ENCODE assay signal across 10 mouse cellular contexts in the genomic region with DNA sequence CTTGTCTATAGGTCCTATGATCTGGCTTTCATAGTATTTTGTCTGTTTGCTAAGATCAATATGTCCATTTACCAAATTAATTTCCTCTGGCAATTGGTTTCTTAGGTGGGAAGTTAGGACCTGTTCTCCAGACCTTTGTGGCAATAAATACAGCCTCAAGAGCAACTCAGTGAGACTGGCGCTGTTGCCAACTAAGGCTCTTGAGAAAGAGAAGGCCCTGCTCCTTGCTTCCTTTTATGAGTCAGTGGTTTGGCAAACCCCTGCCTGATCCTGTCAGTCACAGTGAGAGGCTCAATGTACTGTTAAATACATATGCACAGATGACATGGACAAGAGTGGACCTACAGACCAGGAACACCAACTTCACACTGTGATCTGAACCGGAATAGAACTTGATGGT. TPM values are rescaled to one million over a fixed set of nuclear protein-coding genes. Genes with fewer than 3 reads are reported as not detected.
"Had no signal": no experiment of that assay in that cellular context is flagged by ENCODE, and none has a peak within 500 bp of the region (broad histone marks: within the 10 kb centered on the region; RNA-seq: fewer than 3 reads in every experiment).

No protein-coding gene starts in this region.

- ATAC-seq: midbrain, embryonic 15.5 days had no signal

- DNase-seq: kidney, postnatal 10 days; kidney, postnatal 4 days; left cerebral cortex, postnatal 4 days; lung, adult 2 months; lung, postnatal 14 days; retina, postnatal 1 day; thymus, adult 2 months; thymus, postnatal 25 days had no signal

RNA-seq across cellular contexts. Expression of a gene that starts 36.3 kb away (rescaled TPM):
- total RNA-seq: megakaryocyte, adult 5-6 weeks had no signal
